Mouse (Mus musculus) midbrain, embryonic 12.5 days (tissue): ENCODE measurements around the gene Hnrnph3. TPM values are rescaled to one million over a fixed set of nuclear protein-coding genes. Genes with fewer than 3 reads are reported as not detected.

Experiments used
- ATAC-seq: fragments of 200-750 bp; cut with Nextera tagmentation; 2 replicates; pipeline ENCODE4 v1.8.0; 2017; ENCODE audit warnings: low read depth, moderate TSS enrichment, moderate library complexity; ENCODE audit not compliant: low FRiP score
- H3K27ac ChIP-seq: fragments of 300-500 bp; sonication (generic); replicated peaks from 2 replicates; pipeline ENCODE4 v1.5.1; 2016; ENCODE audit warnings: mild to moderate bottlenecking
- H3K27me3 ChIP-seq: fragments of 300-500 bp; sonication (generic); 2 replicates; pipeline ENCODE4 v1.6.1; 2016; ENCODE audit warnings: mild to moderate bottlenecking
- H3K36me3 ChIP-seq: fragments of 300-500 bp; sonication (generic); 2 replicates; pipeline ENCODE4 v1.6.1; 2016
- H3K4me1 ChIP-seq: fragments of 300-500 bp; sonication (generic); 2 replicates; pipeline ENCODE4 v1.6.1; 2016
- H3K4me2 ChIP-seq: fragments of 300-500 bp; sonication (generic); replicated peaks from 2 replicates; pipeline ENCODE4 v1.6.1; 2016; ENCODE audit warnings: mild to moderate bottlenecking, moderate library complexity
- H3K4me3 ChIP-seq: fragments of 300-500 bp; sonication (generic); 2 replicates; pipeline ENCODE4 v1.5.1; 2016; ENCODE audit warnings: mild to moderate bottlenecking
- H3K9ac ChIP-seq: fragments of 300-500 bp; sonication (generic); replicated peaks from 2 replicates; pipeline ENCODE4 v1.6.1; 2016; ENCODE audit warnings: mild to moderate bottlenecking, moderate library complexity
- H3K9me3 ChIP-seq: fragments of 300-500 bp; sonication (generic); 2 replicates; pipeline ENCODE4 v1.6.1; 2016; ENCODE audit warnings: mild to moderate bottlenecking
- WGBS: fragments of 180-500 bp; shearing (Covaris S2); methylation state at CpG from one replicate; pipeline ENCODE4 v1.1.7; 2016; 5-methylcytosine and 5-hydroxymethylcytosine counted together
- polyA plus RNA-seq: library from polyadenylated mRNA; unstranded; fragments of >200 nt; fragmentation: Nextera tagmentation; extraction: Ambion mirVana; gene quantifications from 2 replicates; pipeline ENCODE4 v1.2.1, GENCODE M21; 2016

Hnrnph3 gene
- polyA plus RNA-seq, 1 experiment from 2014 or later = 265 TPM

- WGBS = 69% methylated on average over 6 of the region's 6 CpGs
- no peak overlapping the region for H3K27ac ChIP-seq
Measured at GRCm38 (mm10) chr10:63053007-63053406, 29.0 kb upstream of the Hnrnph3 start.

DNA sequence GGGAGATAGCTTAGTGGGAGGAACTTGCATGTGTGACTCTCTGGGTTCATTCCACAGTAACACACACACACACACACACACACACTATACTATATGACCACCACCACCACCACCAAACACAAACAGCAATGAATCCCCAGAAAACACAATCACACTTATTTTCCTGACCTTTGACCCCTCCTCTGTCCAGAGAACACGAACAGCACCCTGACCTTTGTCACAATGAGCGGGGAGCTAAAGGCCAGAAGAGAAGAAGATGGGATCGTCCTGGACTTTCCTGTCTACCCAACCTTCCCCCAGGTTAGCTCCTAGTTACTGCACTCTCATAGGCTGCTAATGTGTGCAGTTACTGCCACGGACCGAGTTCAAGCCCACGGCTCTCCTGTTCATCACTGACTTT, 28.0 kb upstream of the Hnrnph3 start:
- H3K27ac ChIP-seq = no peak overlapping the region
- H3K36me3 ChIP-seq = no peaks in the 10 kb centered on the region
- H3K9ac ChIP-seq = no peak overlapping the region
- no peaks in the 10 kb centered on the region for H3K4me1 ChIP-seq
- no peaks in the 10 kb centered on the region for H3K27me3 ChIP-seq
- H3K9me3 ChIP-seq = no peaks in the 10 kb centered on the region
- no peak overlapping the region for H3K4me2 ChIP-seq
- no peak for ATAC-seq
- no peak overlapping the region for H3K4me3 ChIP-seq
- WGBS = 76% methylated on average over 6 of the region's 6 CpGs

More at GRCm38 (mm10) chr10:63053007-63053406, 29.0 kb upstream of the Hnrnph3 start:
- H3K9me3 ChIP-seq = no peaks in the 10 kb centered on the region
- H3K4me3 ChIP-seq = no peak overlapping the region
- H3K36me3 ChIP-seq = no peaks in the 10 kb centered on the region
- H3K9ac ChIP-seq = no peak overlapping the region
- no peak overlapping the region for H3K4me2 ChIP-seq
- H3K27me3 ChIP-seq = no peaks in the 10 kb centered on the region
- no peak for ATAC-seq
- no peaks in the 10 kb centered on the region for H3K4me1 ChIP-seq

GRCm38 (mm10) chr10:63051267-63051666, 27.2 kb upstream of the Hnrnph3 start:
- H3K9ac ChIP-seq = no peak overlapping the region
- H3K36me3 ChIP-seq = no peaks in the 10 kb centered on the region
- no peaks in the 10 kb centered on the region for H3K27me3 ChIP-seq
- no peak overlapping the region for H3K27ac ChIP-seq
- WGBS = 72% methylated on average over 7 of the region's 7 CpGs
- H3K4me2 ChIP-seq = no peak overlapping the region
- H3K4me3 ChIP-seq = no peak overlapping the region
- H3K9me3 ChIP-seq = no peaks in the 10 kb centered on the region
- no peaks in the 10 kb centered on the region for H3K4me1 ChIP-seq
- ATAC-seq = no peak

GRCm38 (mm10) chr10:63049106-63049505, 25.1 kb upstream of the Hnrnph3 start:
- WGBS = 84% methylated on average over 2 of the region's 2 CpGs
- no peaks in the 10 kb centered on the region for H3K4me1 ChIP-seq

GRCm38 (mm10) chr10:63047751-63048150, 23.7 kb upstream of the Hnrnph3 start:
- Histone ChIP-seq H3K9ac (no peak overlapping the region), H3K4me1 (no peaks in the 10 kb centered on the region), H3K4me3 (no peak overlapping the region), H3K4me2 (no peak overlapping the region), H3K27ac (no peak overlapping the region), H3K27me3 (no peaks in the 10 kb centered on the region), H3K36me3 (no peaks in the 10 kb centered on the region), H3K9me3 (no peaks in the 10 kb centered on the region)
- 93% methylated on average over 8 of the region's 8 CpGs for WGBS
- no peak for ATAC-seq

More at GRCm38 (mm10) chr10:63049106-63049505, 25.1 kb upstream of the Hnrnph3 start:
- H3K4me2 ChIP-seq = no peak overlapping the region
- no peaks in the 10 kb centered on the region for H3K27me3 ChIP-seq
- no peaks in the 10 kb centered on the region for H3K36me3 ChIP-seq
- no peak for ATAC-seq
- no peak overlapping the region for H3K4me3 ChIP-seq
- H3K9ac ChIP-seq = no peak overlapping the region
- no peak overlapping the region for H3K27ac ChIP-seq
- no peaks in the 10 kb centered on the region for H3K9me3 ChIP-seq

DNA sequence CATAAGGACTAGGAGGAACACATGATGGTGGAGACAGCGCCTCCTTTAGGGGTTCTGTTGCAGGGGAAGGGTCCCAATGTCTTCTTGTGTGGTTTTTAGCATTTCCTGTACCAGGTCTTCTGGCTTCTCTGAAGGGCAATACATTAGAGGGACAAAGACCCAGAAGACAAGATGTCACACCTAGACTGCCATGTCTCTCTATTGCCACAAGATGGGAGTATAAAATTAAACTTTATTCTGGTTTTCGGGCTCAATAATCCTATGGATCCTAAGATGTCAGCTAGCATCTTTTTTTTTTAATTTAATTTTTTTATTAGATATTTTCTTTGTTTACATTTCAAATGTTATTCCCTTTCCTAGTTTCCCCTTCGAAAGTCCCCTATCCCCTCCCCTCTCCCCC, 19.1 kb upstream of the Hnrnph3 start:
- Histone ChIP-seq H3K9me3 (no peaks in the 10 kb centered on the region), H3K4me1 (no peaks in the 10 kb centered on the region), H3K27ac (no peak overlapping the region), H3K9ac (no peak overlapping the region), H3K27me3 (no peaks in the 10 kb centered on the region), H3K4me2 (no peak overlapping the region), H3K36me3 (no peaks in the 10 kb centered on the region), H3K4me3 (no peak overlapping the region)
- no peak for ATAC-seq
- 70% methylated on average over 3 of the region's 3 CpGs for WGBS

DNA sequence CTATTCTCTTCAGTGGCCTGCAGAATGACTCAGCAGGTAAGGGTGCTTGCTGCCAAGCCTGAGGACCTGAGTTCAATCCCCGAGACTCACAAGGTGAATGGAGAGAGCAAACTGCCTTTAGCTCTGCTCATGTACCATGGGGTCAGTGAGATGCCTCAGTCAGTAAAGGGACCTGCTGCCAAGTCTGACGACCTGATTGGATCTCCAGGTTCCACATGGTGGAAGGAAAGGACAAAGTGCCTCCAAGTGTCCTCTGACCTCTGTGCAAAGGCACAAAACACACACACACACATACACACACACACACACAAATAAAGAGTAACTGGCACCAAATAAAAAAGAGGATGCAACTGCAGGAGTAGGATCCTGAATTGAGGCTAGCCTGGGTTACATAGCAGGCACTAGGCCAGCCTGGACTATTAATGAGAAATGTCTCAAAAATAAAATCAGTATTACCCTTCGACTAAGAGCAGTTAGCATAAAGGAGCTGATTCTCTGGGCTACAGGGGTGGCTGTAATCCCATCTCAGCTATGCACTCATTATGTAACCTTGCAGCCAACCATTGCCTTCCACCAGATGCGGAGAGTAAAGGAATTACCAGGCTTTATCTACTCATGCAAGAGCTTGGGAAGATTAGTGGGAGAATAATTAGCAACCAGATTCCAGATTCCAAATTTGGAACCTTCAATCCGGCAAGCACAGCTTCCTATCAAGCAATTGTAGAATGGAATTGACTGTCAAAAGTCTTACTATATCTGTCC, 16.0 kb upstream of the Hnrnph3 start:
- no peaks in the 10 kb centered on the region for H3K4me1 ChIP-seq
- 62% methylated on average over 5 of the region's 5 CpGs for WGBS
- H3K9me3 ChIP-seq = no peaks in the 10 kb centered on the region
- no peak overlapping the region for H3K4me2 ChIP-seq
- no peak overlapping the region for H3K27ac ChIP-seq
- no peak for ATAC-seq
- no peak overlapping the region for H3K9ac ChIP-seq
- no peaks in the 10 kb centered on the region for H3K36me3 ChIP-seq
- H3K27me3 ChIP-seq = no peaks in the 10 kb centered on the region
- no peak overlapping the region for H3K4me3 ChIP-seq

- ATAC-seq = no peak
- Histone ChIP-seq H3K27ac (no peak overlapping the region), H3K4me2 (no peak overlapping the region), H3K9me3 (no peaks in the 10 kb centered on the region), H3K4me1 (no peaks in the 10 kb centered on the region), H3K9ac (no peak overlapping the region), H3K4me3 (no peak overlapping the region), H3K27me3 (no peaks in the 10 kb centered on the region), H3K36me3 (no peaks in the 10 kb centered on the region)
- WGBS = 81% methylated on average over 14 of the region's 14 CpGs
Measured at GRCm38 (mm10) chr10:63038571-63039320, 14.7 kb upstream of the Hnrnph3 start.

DNA sequence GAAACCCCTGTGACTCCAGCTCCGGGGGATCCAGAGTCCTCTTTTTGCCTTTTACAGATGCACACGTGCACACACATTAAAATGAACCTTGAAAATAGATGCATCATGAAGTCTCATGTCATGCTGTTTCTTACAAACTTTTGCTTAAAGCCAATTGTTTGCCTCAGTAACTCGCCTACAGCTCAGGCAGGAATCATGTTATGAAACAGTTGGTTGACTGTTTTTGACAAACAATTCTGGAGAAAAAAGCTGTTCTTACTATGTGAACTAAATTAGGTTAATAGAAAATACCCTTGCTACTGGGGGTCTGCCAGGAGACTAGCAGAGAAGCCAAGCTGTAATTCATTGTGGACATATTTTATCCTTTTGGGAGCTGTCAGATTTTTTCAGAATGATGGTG, 8.9 kb upstream of the Hnrnph3 start:
- H3K27ac ChIP-seq = no peak overlapping the region
- no peaks in the 10 kb centered on the region for H3K36me3 ChIP-seq
- H3K9me3 ChIP-seq = no peaks in the 10 kb centered on the region
- no peak overlapping the region for H3K4me2 ChIP-seq
- WGBS = 74% methylated on average over 3 of the region's 3 CpGs
- no peak overlapping the region for H3K9ac ChIP-seq
- no peak overlapping the region for H3K4me3 ChIP-seq
- ATAC-seq = no peak
- H3K27me3 ChIP-seq = no peaks in the 10 kb centered on the region
- H3K4me1 ChIP-seq = peaks cover 10% of the 10 kb centered on the region; the same call in 1 of the 2 replicates

- no peak for ATAC-seq
- WGBS = 87% methylated on average over 3 of the region's 3 CpGs
Measured at GRCm38 (mm10) chr10:63032267-63032666, 8.2 kb upstream of the Hnrnph3 start.

DNA sequence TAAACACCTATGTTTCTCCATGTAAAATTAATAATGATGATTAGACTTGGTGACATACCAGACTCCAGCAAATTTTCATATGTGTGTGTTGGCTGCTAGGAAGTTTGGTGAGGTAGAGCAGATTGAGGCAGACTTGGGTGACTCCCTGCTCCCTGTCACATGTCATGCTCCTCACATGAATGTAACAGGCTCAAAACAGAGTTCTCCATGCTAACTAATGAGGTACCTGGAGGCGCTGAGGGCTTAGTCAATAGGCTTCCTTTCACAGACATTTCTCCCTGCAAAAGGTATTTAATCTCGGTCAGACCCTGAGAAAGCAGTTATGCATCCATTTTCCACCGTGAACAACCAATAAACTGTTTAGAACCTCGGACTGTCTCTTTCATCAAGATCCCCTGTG, 4.4 kb upstream of the Hnrnph3 start:
- H3K4me3 ChIP-seq = no peak overlapping the region
- no peaks in the 10 kb centered on the region for H3K27me3 ChIP-seq
- peaks cover 37% of the 10 kb centered on the region for H3K4me1 ChIP-seq
- WGBS = 65% methylated on average over 4 of the region's 4 CpGs
- H3K27ac ChIP-seq = peak overlapping the region; percentile 35; the same call in 1 of the 2 replicates
- H3K9ac ChIP-seq = no peak overlapping the region
- no peak overlapping the region for H3K4me2 ChIP-seq
- no peak for ATAC-seq
- H3K36me3 ChIP-seq = no peaks in the 10 kb centered on the region
- H3K9me3 ChIP-seq = no peaks in the 10 kb centered on the region

More at GRCm38 (mm10) chr10:63032267-63032666, 8.2 kb upstream of the Hnrnph3 start:
- H3K9me3 ChIP-seq = no peaks in the 10 kb centered on the region
- H3K4me3 ChIP-seq = no peak overlapping the region
- peaks cover 12% of the 10 kb centered on the region for H3K4me1 ChIP-seq
- no peak overlapping the region for H3K9ac ChIP-seq
- no peak overlapping the region for H3K4me2 ChIP-seq
- H3K27me3 ChIP-seq = no peaks in the 10 kb centered on the region
- no peaks in the 10 kb centered on the region for H3K36me3 ChIP-seq
- no peak overlapping the region for H3K27ac ChIP-seq

DNA sequence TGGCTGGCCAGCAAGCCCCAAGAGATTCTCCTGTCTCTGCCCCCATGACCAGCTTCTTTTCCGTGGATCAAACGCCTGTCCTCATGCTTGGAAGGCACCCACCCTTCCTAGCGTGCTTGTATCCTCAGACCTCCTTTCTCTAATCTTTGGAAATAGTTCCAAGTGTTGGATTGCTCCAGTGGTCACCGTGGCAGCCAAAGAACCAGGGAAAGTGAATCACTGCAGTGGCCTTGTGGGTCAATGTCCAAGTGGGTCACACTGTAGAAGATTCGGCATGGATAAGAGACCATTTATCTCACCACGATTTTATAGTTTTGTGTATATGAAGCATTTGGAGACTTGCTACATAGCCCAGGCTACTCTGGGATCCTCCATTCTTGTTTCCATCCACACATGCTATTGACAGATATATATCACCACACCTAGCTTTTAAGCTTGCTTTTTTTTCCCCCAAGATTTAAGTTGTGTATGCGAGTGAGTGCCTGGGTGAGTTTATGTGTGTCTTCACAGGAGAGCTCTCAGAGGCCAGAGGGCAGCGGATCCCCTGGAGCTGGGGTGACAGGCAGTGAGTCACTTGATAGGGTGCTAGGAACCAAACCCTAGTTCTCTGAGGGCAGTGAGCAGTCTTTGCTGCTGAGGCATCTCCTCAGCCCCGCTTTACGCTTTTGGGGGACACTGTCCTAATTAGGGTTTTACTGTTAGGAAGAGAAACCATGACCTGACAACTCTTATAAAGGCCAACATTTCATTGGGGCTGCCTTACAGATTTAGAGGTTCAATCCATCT, 3.6 kb upstream of the Hnrnph3 start:
- Histone ChIP-seq H3K36me3 (no peaks in the 10 kb centered on the region), H3K27me3 (no peaks in the 10 kb centered on the region), H3K9me3 (no peaks in the 10 kb centered on the region), H3K4me2 (peak overlapping the region; percentile 73), H3K9ac (no peak overlapping the region), H3K27ac (peak overlapping the region; percentile 100), H3K4me3 (no peak overlapping the region), H3K4me1 (peaks cover 37% of the 10 kb centered on the region)
- 84% methylated on average over 10 of the region's 10 CpGs for WGBS
- no peak for ATAC-seq
